Mouse (Mus musculus): ENCODE measurements around the gene Ccnf. TPM values are rescaled to one million over a fixed set of nuclear protein-coding genes. Genes with fewer than 3 reads are reported as not detected.

Ccnf gene
- polyA plus RNA-seq (2015; fragmentation: Nextera tagmentation; extraction: Ambion mirVana) = 14.5 and 20.9 TPM in 2 replicates

DNA sequence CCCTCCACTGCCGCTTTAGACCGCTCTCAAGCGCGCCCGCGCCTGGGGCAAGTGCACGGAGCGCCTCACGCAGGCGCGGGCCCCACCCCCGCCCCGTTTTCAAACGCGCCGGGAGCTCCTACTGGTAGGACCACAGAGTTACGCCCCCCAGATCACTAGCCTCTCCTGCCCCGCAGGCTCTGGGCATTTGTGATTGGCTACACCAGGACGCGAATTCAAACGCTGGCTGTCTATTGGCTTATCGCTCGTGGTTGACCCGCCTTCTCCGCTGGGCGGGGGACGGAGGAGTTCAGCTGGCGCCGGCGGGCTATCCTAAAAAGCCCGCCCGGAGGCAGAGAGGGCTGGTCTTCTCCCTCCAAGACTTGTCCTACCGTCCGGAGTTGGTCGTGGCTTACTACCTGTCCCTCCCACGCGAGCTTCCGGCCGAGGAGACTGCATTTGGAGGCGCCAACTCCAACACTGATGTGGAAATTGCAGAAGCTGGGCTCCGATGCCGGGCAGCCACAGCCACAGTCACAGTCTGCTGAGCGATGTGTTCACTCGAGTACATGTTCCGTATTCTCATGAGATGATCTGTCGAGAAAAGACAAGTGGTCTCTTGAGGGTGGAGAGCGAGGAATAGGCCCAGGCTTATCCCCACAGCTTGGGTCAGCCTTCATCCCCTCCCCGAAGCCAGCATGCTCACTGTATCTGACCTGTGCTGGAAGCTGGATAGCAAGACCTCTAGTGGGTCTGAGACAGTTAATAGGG is at the start of gene Ccnf:
Ccnf (minus strand) TSS at position 165 of the 750 bp plus-strand sequence.
- peak; percentile 100 for ATAC-seq (ENCODE audit: low read depth)
- peak within 1 kb of the TSS; percentile 77 for H3K4me3 ChIP-seq
- H3K27ac ChIP-seq (replicated peaks) = peak within 1 kb of the TSS; percentile 75

DNA sequence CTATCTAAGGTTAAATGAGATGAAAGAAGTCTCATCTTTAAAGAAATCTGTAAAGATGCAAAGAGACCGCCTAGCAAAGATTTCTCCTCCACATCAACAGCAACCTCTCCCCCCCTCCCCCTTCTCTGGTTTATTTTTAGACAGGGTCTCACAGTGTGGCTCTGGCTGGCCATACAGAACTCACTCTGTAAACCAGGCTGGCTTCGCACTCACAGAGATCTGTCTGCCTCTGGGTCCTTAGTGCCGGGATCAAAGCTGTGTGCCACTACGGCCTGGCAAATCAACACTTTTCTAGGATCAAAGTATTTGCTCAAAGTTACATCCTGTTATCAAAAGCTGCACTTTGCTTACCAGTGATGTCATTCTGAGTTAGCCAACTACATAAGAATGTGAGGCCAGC is 49.4 kb upstream of the Ccnf start:
- Histone ChIP-seq H3K27ac (replicated peaks) (no peak overlapping the region), H3K9me3 (no peaks in the 10 kb centered on the region), H3K4me2 (no peak overlapping the region), H3K36me3 (no peaks in the 10 kb centered on the region), H3K9ac (no peak overlapping the region), H3K4me3 (no peak overlapping the region), H3K4me1 (replicated peaks) (no peaks in the 10 kb centered on the region), H3K27me3 (no peaks in the 10 kb centered on the region)
- WGBS = 87% methylated on average over 4 of the region's 4 CpGs
- no peak for ATAC-seq (ENCODE audit: low read depth)

More for the DNA sequence above, at the start of gene Ccnf:
- H3K4me2 ChIP-seq = peak within 1 kb of the TSS; percentile 84
- peak within 1 kb of the TSS; percentile 82 for H3K9ac ChIP-seq
- WGBS = under 1% methylated on average over 48 of the region's 48 CpGs
- no peaks in the 10 kb centered on the region for H3K27me3 ChIP-seq
- no peaks in the 10 kb centered on the region for H3K9me3 ChIP-seq
- peaks cover 17% of the 10 kb centered on the region for H3K36me3 ChIP-seq
- H3K4me1 ChIP-seq (replicated peaks) = peaks cover 17% of the 10 kb centered on the region

DNA sequence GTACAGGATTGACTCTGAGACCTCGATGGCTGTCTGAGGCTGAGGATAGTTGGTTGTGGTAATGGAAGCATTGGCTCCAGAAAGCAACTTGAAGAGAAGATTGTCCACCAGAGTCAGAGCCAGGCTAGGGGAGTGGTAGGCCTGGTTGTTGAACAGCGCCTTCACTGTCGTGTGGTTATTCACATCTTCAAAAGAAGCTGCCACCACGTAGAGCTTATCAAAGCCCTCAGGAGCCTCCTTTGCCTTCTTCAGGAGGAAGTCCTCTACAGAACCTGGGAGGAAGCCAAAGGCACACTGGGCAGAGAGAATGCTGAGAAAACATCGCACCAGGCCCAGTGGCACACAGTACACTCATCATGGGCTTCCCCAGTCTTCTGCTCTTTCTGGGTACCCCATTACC is 38.1 kb upstream of the Ccnf start:
- ATAC-seq (ENCODE audit: low read depth) = no peak
- no peak overlapping the region for H3K9ac ChIP-seq
- 84% methylated on average over 5 of the region's 5 CpGs for WGBS
- no peaks in the 10 kb centered on the region for H3K9me3 ChIP-seq
- no peak overlapping the region for H3K27ac ChIP-seq (replicated peaks)
- H3K36me3 ChIP-seq = no peaks in the 10 kb centered on the region
- H3K4me3 ChIP-seq = no peak overlapping the region
- H3K4me2 ChIP-seq = no peak overlapping the region
- no peaks in the 10 kb centered on the region for H3K4me1 ChIP-seq (replicated peaks)
- H3K27me3 ChIP-seq = no peaks in the 10 kb centered on the region

DNA sequence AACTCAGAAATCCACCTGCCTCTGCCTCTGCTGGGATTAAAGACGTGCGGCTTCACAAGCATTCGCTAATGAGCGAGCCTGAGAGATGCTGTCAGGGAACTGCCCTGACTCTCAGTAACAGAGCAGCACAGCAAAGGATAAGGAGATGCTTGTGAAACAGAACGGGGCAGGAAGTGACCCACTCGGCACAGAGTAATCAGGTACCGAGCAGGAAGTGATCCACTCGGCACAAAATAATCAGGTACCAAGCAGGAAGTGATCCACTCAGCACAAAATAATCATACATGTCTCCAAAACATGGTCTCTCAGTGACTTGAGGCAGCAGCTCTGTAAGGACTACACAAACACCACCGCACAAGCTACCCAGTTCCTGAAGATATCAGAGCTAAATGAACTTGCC is 37.2 kb upstream of the Ccnf start:
- no peaks in the 10 kb centered on the region for H3K4me1 ChIP-seq (replicated peaks)
- H3K4me2 ChIP-seq = no peak overlapping the region
- H3K27ac ChIP-seq (replicated peaks) = no peak overlapping the region
- 86% methylated on average over 9 of the region's 9 CpGs for WGBS
- no peaks in the 10 kb centered on the region for H3K9me3 ChIP-seq
- no peak overlapping the region for H3K9ac ChIP-seq
- no peak for ATAC-seq (ENCODE audit: low read depth)
- H3K4me3 ChIP-seq = no peak overlapping the region
- H3K27me3 ChIP-seq = no peaks in the 10 kb centered on the region
- no peaks in the 10 kb centered on the region for H3K36me3 ChIP-seq

DNA sequence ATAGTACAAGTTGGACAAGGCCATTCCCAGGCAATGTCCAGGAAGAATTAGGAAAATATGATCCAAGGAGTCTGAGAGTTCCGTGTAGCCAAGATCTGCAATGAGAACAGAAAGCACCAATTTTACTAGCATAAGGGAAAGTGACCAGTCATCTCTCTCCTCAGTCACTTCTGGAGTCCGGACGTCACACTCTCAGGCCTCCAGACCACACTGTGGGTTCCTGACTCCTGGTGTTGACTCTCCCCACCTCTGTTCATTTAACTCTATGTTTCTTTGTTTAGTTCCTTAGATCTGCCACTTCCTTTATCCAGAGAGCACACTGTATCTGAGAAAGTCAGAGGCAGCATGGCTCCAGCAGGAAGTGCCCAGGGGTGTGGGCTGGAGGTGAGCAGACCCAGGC is 34.4 kb upstream of the Ccnf start:
- Histone ChIP-seq H3K4me1 (replicated peaks) (no peaks in the 10 kb centered on the region), H3K27me3 (no peaks in the 10 kb centered on the region), H3K4me3 (no peak overlapping the region), H3K9ac (no peak overlapping the region), H3K27ac (replicated peaks) (no peak overlapping the region), H3K9me3 (no peaks in the 10 kb centered on the region), H3K36me3 (no peaks in the 10 kb centered on the region), H3K4me2 (no peak overlapping the region)
- WGBS = 79% methylated on average over 3 of the region's 3 CpGs
- no peak for ATAC-seq (ENCODE audit: low read depth)

DNA sequence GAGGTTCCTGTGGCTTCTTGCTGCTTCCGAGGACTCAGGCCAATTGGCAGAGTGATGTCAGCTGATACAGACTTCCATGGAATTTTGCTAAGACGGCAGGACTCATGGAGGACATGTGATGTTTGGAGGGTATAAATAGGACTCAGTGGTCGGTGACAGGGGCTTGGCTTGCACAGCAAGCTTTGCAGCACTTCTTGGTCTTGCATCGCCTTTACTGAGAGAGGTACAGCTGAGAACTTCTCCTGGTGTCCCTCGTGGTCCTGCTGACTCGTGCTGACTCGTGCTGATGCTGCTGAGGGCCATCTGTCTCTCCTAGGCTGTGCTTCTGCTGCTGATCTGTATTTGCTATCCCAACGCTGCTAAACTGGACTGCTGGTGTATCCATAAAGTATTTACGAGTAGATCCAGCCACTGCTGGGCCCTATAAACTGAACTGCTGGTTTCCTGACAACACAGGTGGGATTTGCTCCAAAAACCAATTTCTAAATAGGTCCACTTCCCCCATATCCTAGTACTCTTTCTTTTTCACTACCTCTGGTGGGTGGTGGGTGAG is 32.1 kb upstream of the Ccnf start:
- Histone ChIP-seq H3K27ac (replicated peaks) (no peak overlapping the region), H3K4me2 (no peak overlapping the region), H3K4me3 (no peak overlapping the region), H3K9ac (no peak overlapping the region), H3K9me3 (no peaks in the 10 kb centered on the region), H3K27me3 (no peaks in the 10 kb centered on the region), H3K36me3 (no peaks in the 10 kb centered on the region), H3K4me1 (replicated peaks) (no peaks in the 10 kb centered on the region)
- ATAC-seq (ENCODE audit: low read depth) = no peak
- 73% methylated on average over 9 of the region's 9 CpGs for WGBS

DNA sequence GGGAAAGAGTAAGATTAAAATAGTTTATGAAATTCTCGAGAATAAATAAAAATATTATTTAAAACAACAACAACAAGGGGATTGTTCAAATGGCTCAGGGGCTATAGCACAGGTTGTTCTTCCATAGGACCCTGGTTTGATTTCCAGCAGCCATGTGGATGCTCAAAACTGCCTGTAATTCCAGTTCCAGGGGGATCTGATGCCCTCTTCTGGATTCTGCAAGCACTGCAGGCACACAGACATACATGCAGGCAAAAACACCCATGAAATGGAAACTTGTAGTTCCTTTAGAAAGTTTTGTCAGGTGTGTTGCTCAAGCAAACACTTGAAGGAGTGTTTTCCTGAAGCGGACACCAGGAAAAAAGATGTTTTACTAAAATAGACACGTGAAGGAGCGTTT is 31.4 kb upstream of the Ccnf start:
- Histone ChIP-seq H3K27me3 (no peaks in the 10 kb centered on the region), H3K4me1 (replicated peaks) (no peaks in the 10 kb centered on the region), H3K36me3 (no peaks in the 10 kb centered on the region), H3K4me2 (no peak overlapping the region), H3K9ac (no peak overlapping the region), H3K27ac (replicated peaks) (no peak overlapping the region), H3K9me3 (no peaks in the 10 kb centered on the region), H3K4me3 (no peak overlapping the region)
- 67% methylated on average over 4 of the region's 4 CpGs for WGBS
- no peak for ATAC-seq (ENCODE audit: low read depth)

DNA sequence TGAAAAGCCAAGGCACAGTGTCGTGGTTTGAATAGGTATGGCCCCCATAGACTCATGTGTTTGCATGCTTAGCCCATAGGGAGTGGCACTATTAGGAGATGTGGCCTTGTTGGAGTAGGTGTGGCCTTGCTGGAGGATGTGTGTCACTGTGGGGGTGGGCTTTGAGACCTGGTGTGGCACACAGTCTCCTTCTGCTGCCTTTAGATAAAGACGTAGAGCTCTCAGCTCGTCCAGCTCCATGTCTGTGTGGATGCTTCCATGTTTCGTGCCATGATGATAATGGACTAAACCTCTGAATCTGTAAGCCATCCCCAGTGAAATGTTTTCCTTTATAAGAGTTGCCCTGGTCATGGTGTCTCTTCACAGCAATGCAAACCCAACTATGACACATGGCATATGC is 28.6 kb upstream of the Ccnf start:
- Histone ChIP-seq H3K9ac (no peak overlapping the region), H3K36me3 (no peaks in the 10 kb centered on the region), H3K4me3 (no peak overlapping the region), H3K4me2 (no peak overlapping the region), H3K27ac (replicated peaks) (no peak overlapping the region), H3K4me1 (replicated peaks) (no peaks in the 10 kb centered on the region), H3K9me3 (no peaks in the 10 kb centered on the region), H3K27me3 (no peaks in the 10 kb centered on the region)
- no peak for ATAC-seq (ENCODE audit: low read depth)
- WGBS = 81% methylated on average over 4 of the region's 4 CpGs

DNA sequence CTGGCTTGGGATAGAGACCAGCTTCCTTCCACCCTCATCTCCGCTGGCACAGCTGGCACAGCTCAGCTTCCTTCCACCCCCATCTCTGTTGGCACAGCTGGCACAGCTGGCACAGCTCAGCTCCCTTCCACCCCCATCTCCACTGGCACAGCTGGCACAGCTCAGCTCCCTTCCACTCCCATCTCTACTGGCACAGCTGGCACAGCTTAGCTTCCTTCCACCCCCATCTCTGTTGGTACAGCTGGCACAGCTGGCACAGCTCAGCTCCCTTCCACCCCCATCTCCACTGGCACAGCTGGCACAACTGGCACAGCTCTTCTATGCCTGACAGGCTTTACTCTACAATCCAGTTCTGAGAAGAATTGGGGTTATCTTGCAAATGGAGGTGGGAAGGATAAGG is 15.8 kb upstream of the Ccnf start:
- H3K9me3 ChIP-seq = no peaks in the 10 kb centered on the region
- WGBS = 81% methylated on average over 1 of the region's 1 CpGs
- H3K27ac ChIP-seq (replicated peaks) = no peak overlapping the region
- H3K4me1 ChIP-seq (replicated peaks) = no peaks in the 10 kb centered on the region
- no peaks in the 10 kb centered on the region for H3K27me3 ChIP-seq
- H3K36me3 ChIP-seq = no peaks in the 10 kb centered on the region
- no peak for ATAC-seq (ENCODE audit: low read depth)
- H3K4me2 ChIP-seq = no peak overlapping the region
- H3K4me3 ChIP-seq = no peak overlapping the region
- no peak overlapping the region for H3K9ac ChIP-seq

DNA sequence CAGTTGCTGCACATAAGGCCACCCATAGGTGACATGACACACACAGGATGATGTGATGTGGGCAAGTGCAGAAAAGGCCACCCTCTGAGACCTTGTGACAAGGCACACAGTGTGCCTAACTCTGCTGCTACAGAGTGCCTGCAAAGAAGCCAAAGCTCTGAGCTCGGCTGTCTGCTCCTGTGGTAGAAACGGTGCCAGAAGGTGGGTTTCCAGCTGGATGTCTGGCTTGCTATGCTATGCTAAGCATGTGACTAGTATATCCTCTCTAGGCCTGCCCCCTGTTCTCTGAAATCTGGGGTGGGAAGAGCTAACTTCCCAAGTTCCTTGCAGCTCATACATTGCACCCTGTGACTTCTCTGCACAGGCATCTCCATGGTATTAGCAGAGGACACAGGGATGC is 13.5 kb upstream of the Ccnf start:
- Histone ChIP-seq H3K27me3 (no peaks in the 10 kb centered on the region), H3K4me2 (no peak overlapping the region), H3K36me3 (no peaks in the 10 kb centered on the region), H3K9me3 (no peaks in the 10 kb centered on the region), H3K4me3 (no peak overlapping the region), H3K9ac (no peak overlapping the region), H3K4me1 (replicated peaks) (no peaks in the 10 kb centered on the region), H3K27ac (replicated peaks) (no peak overlapping the region)
- no peak for ATAC-seq (ENCODE audit: low read depth)
- WGBS = 74% methylated on average over 2 of the region's 2 CpGs

DNA sequence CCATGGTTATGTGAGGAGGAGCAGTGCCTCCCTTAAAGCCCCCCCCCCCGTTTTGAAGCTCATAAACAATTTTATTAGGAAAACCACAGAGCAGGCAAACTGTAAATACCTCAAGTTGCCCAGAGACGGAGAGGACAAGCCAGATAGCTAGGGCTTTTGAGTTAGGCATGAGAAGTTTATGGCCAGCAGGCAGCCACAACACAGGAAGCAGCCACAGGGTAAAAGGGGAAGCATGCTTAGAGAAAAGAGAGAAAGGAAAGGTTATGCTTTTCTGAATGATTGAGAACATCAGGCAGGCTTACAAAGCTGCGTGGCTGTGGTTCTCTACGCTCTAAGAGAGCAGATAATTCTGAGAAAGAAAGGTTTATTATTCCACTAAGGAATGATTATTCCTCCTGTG is 9.2 kb upstream of the Ccnf start:
- Histone ChIP-seq H3K4me3 (no peak overlapping the region), H3K9ac (no peak overlapping the region), H3K27me3 (no peaks in the 10 kb centered on the region), H3K4me2 (no peak overlapping the region), H3K36me3 (no peaks in the 10 kb centered on the region), H3K9me3 (no peaks in the 10 kb centered on the region), H3K4me1 (replicated peaks) (no peaks in the 10 kb centered on the region), H3K27ac (replicated peaks) (no peak overlapping the region)
- 65% methylated on average over 4 of the region's 4 CpGs for WGBS
- ATAC-seq (ENCODE audit: low read depth) = no peak

DNA sequence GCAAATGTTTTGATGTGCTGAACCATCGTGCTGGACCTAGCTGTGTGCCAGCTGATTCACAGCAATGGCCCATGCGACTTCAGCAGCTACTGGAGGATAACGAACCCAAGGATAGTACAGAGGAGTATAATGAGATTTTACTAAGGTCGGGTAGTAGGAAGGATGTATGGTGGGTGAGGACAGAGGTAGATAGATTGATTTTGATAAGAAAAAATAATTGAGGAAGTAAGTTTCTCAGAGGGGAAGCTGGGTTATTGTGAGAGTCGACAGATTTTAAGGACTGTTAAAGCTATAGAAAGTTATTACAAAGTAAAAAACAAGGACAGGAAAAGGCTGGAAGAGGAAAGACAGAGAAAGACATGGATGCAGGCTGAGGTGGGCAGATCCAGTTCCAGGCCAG is 8.4 kb upstream of the Ccnf start:
- no peak overlapping the region for H3K27ac ChIP-seq (replicated peaks)
- H3K36me3 ChIP-seq = no peaks in the 10 kb centered on the region
- WGBS = 84% methylated on average over 5 of the region's 5 CpGs
- no peak overlapping the region for H3K4me3 ChIP-seq
- no peak overlapping the region for H3K4me2 ChIP-seq
- no peaks in the 10 kb centered on the region for H3K4me1 ChIP-seq (replicated peaks)
- H3K9me3 ChIP-seq = no peaks in the 10 kb centered on the region
- H3K9ac ChIP-seq = no peak overlapping the region
- H3K27me3 ChIP-seq = no peaks in the 10 kb centered on the region
- no peak for ATAC-seq (ENCODE audit: low read depth)

DNA sequence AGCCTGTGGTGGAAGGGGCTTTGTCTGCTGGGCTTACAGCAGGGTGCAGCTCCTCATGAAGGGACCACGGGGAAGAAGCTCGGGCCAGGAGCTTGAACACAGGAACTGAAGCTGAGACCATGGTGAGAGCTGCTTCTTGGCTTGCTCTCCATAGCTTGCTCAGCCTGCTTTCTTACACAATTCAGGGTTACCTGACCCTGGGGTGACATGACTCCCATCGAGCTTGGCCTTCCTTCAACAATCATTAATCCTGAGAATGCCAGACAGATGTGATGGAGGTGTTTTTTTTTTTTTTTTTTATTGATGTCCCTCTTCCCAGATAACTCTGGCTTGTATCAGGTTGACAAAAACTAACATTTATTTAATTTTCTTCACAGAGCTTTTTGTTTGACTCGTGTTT is 7.7 kb upstream of the Ccnf start:
- H3K4me3 ChIP-seq = no peak overlapping the region
- no peak overlapping the region for H3K4me2 ChIP-seq
- no peaks in the 10 kb centered on the region for H3K9me3 ChIP-seq
- no peak overlapping the region for H3K9ac ChIP-seq
- H3K4me1 ChIP-seq (replicated peaks) = no peaks in the 10 kb centered on the region
- no peaks in the 10 kb centered on the region for H3K27me3 ChIP-seq
- H3K27ac ChIP-seq (replicated peaks) = no peak overlapping the region
- no peak for ATAC-seq (ENCODE audit: low read depth)
- 80% methylated on average over 4 of the region's 4 CpGs for WGBS
- H3K36me3 ChIP-seq = no peaks in the 10 kb centered on the region

Data from neural tube, embryonic 13.5 days (tissue).